Mouse (Mus musculus) cerebellum, adult 11-12 months (tissue): ENCODE results near the gene Tab1.

Source experiments
- DNase-seq: peaks from one replicate; pipeline ENCODE4 v3.0.0; 2022

Tab1 gene

GRCm38 (mm10) chr15:80132993-80133586, at the start of gene Tab1:
Gene Tab1 (plus strand): TSS chr15:80133127.
- peak; percentile 92 for DNase-seq

DNA sequence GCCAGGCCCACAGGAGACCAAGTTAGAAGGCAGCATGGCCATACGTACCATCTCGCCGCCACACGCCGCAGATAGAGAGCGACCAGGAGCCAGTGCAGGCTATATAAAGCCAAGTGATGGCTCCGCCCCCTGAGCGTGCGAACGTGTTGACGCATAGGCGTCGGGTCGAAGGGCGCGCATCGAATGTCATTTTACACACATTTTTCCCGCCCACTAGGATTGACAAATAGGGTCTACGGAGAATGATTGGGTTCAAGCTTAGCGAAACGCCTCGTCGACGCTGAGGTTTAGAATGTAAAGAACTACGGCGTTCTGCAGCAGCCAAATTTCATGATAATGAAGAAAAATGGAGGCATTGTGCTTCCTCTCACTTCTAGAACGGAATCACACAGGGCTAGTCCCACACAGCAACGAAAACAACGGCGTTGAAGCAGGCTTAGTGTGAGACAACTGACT, 49.6 kb upstream of the Tab1 start:
- DNase-seq, result peak; percentile 99

DNA sequence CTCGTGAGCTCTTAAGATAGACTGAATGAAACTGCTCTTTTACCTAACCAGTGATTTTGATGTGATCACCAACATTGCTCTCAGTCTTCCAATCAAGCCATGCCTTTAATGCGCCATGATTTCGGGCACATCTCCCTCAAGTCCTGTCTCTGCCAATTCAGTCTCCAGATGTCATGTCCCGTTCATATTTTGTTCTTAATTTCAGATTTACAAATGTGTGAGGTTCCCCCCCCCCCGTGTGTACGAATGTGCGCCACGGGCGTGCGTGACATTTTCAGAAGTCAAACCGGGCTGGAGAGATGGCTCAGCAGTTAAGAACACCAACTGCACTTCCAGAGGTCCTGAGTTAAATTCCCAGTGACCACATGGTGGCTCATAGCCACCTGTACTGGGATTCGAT, 49.2 kb upstream of the Tab1 start:
- no peak for DNase-seq

GRCm38 (mm10) chr15:80087406-80088012, 45.4 kb upstream of the Tab1 start:
- DNase-seq, result peak; percentile 36

- peak; percentile 91 for DNase-seq
Observed at GRCm38 (mm10) chr15:80088637-80089036, 44.3 kb upstream of the Tab1 start.

- DNase-seq, result peak; percentile 28
Observed at GRCm38 (mm10) chr15:80090155-80090554, 42.8 kb upstream of the Tab1 start.

GRCm38 (mm10) chr15:80090741-80091120, 42.2 kb upstream of the Tab1 start:
- peak; percentile 54 for DNase-seq

DNA sequence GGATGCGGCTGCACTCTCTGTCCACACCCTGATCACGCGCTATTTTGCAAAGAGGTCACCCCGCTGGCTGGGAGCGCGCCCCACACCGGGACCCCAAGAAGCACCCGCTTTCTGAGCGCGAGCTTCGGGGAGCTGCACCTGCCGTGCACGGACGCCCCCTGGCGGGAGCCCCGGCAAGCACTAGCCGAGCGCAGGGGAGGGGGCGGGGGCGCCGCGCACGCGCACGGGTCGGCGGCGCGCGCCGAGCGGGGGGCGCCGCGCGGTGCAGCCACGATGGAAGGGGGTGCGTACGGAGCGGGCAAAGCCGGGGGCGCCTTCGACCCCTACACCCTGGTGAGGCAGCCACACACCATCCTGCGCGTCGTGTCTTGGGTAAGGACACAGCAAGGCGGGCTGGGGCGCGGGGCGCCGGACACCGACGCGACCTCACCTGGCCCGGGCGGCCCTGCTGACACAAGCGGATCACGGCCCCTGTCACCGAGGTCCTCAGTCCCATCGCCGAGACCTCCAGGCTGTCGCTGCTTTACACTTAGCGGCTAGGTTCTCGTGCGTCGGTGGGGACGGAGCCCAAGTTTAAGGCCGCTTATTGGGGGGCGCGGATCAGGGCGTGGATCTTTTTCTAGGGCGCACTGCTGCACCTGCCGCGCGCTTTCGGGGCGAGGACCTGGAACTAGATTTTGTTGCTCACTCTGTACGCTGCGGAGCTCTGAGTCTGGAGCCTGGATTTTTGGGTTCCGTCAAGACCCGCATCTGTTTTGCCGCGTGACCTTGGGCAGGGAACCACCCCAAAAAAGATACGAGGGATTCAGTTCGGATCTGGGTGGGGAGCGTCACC, 41.6 kb upstream of the Tab1 start, which contains the start of the genes Syngr1 and Rpl3:
Gene Syngr1, plus strand, starts transcription at position 214 of the 835 bp plus-strand sequence.
Gene Rpl3, minus strand, starts transcription at position 748 of the 835 bp plus-strand sequence.
- DNase-seq, result peak; percentile 86

- peak; percentile 81 for DNase-seq
Observed at GRCm38 (mm10) chr15:80092041-80092441, 40.9 kb upstream of the Tab1 start.

- peak; percentile 91 for DNase-seq
Observed at GRCm38 (mm10) chr15:80092599-80092998, 40.3 kb upstream of the Tab1 start.

GRCm38 (mm10) chr15:80094201-80094600, 38.7 kb upstream of the Tab1 start:
- DNase-seq, result peak; percentile 91

DNA sequence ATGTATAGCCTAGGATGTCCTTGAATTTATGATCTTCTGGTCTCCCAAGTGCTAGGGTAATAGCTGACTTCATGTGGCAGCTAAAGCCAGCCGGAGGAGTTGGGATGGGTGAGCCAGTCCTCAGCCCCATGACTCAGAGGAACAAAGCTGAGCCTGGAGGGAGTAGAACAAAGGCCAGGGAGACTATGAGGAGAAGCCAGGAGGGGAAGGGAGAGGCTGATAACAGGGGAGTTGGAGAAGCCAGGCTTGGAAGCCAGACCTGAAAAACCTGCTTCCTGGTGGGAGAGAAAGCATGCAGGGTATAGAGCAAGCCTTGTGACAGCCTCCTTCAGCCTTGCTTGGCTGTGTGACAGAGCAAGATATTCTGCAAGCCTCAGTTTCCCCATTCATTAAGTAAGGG, 37.3 kb upstream of the Tab1 start:
- no peak for DNase-seq

DNA sequence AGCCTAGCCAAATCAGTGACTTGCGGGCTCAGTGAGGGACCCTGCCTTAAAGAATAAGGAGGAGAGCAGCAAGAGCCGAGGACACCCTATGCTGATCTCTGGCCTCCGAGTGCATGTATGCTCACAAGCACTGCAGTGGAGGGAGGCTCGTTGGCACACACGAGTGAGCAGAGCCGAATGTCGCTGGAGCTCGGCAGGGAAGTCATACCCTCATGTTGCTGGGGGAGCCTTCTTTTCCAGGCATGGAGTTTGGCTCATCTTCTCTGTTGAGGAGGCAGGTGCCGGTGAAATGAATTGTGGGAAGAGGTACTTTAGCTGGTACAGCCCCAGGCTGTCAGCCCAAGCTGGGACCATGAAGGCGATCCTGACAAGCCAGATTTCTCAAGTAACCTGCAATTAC, 36.5 kb upstream of the Tab1 start:
- peak; percentile 61 for DNase-seq

DNA sequence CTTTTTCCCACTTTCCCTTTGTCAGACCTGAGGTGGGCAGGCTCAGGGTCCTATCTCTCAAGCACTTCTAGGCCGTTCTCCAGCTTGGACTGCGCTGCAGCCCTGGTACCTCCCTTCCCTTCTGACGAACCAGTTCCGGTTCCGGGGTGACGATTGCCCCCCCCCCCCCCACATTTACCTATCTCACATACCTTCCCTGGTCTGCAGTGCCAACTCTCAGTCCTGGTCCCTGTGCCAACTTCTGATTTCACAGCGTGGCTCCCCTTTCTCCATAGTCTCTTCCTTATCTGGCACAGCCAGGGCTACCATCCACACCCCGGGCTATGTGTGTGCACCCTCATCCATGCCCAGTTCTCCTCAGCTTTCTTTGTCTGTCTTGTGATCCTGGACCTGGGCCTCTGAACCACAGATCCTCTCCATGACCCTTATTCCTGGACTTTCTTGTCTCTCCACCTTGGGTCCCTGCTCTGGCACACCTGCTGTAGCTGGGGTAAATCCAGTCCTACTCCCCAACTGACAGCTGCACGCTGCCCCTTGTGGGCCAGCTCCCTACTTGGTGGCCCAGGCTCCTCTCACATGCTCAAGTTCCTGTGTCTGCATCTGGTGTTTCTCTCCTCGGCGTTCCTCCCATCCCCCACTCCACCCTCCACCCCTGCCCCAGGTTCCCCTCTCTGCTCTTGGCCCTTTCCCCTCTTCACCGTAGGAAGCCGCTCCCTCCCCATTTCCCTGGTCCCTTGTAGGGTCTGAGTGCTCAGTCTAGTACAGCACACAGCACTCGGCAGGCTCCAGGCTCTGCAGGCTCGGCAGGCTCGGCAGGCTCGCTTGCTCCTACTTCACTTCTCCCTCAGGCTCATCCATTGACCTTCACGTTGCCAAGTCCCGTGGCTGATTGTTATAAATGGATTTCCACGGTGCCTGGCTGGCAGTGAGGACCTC, 35.7 kb upstream of the Tab1 start:
- peak; percentile 61 for DNase-seq

DNA sequence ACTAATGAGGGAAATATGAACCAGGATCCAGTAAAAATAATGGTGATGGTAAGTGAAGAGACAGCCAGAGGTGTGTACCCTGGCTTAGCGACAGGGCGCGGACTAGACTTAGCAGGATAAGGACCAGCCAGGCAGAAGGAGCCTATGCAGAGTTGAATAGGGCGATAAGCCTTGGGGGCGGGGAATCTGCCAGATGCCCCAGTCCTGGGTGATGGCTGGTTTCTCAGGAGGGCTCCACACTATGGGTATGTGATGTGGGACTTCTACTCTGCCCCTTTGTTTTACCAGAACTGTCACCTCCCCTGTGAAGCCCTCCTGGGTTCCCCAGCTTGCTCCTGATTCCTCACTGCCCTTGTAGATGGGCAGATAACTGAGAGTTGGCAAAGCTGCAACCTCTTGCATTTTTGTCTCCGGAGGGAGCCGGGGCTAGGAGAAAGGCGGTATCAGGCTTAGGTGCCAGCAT, 34.9 kb upstream of the Tab1 start:
- DNase-seq, result peak; percentile 58

DNA sequence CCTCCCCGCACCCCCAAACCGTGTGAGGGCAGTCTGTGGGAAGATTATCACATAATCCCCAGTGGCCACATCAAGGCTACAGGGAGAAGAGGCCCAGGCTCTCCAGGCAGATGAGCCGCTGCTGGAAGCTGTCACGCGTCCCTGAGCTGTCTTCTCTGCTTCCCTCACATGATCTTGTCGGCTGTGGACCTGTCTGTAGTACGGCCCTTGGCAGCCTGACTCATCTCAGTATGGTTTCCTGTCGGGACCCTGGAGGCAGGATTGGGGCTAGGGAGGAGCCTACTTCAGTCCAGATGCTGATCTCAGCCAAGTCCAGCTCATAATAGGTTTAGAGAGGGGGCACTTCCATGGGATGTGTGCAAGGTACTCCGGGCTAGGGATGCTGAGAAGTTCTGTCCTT, 34.1 kb upstream of the Tab1 start:
- DNase-seq, result peak; percentile 65

DNA sequence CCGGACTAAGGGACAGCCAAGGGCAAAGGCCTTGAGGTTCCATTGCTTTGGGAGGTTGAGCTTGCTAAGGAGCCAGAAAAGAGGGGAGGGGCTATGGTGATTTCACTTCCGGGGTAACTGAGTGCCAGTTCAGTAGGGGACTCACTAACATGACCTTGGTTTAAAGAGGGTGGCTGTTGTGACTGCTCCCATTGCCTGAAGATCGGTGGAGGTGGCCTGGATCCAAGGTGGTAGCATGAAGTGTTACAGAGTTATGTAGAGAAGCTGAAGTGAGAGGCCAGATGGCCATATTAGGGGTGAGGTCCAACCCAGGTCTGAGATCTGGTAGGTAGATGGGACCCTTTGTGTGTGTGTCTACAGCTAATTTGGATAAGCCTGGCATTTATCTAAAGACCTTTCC, 33.5 kb upstream of the Tab1 start:
- DNase-seq, result peak; percentile 68

DNA sequence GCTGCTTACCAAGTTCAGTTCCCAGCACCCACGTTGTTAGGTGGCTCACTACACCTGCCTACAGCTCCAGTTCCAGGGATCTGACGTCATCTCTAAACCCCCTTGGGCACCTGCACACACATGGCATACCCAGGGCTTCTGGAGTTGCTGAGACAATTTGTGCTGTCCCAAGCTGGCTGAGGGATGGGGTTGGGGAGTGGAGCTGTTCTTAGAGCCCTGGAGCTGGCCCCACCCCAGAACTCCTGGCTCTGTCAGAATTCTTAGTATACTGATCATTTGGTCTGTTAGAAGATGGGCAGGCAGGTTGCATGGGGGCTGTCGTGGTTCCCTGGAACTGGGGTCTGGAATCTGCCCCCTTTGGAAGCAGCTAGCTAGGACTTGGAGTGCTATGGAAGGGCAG, 32.7 kb upstream of the Tab1 start:
- peak; percentile 70 for DNase-seq

DNA sequence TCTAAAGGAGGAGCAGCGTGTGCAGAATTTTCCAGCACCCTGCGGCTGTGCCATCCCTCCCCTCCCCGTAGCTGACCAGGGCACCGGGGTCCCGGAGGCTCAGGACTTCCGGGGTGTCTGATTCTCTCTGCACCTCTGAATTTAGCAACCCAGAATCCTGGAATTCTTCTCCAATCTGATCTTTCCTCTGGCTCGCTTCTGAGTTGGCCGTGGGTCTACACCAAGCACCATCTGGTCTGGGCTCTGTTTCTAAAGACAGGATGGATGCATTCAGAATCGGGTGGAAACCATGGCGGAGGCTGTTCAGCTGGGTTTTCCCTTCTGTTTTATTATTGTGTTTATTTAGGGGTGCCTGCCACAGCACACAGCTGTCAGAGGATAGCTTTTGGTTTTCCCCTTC, 32.1 kb upstream of the Tab1 start:
- DNase-seq, result peak; percentile 80

- DNase-seq, result peak; percentile 64
Observed at GRCm38 (mm10) chr15:80101503-80101902, 31.4 kb upstream of the Tab1 start.

- no peak for DNase-seq
Observed at GRCm38 (mm10) chr15:80102495-80102894, 30.4 kb upstream of the Tab1 start.
